Mouse (Mus musculus) liver, postnatal 0 days (tissue): ENCODE data around the gene Ccr3.

ENCODE experiments used
- CTCF ChIP-seq: sonication (generic); IDR thresholded peaks from 2 replicates; pipeline ENCODE4 v1.5.1; 2016; ENCODE audit warnings: antibody characterized with exemption, low read depth
- EP300 ChIP-seq: IDR thresholded peaks from 2 replicates; pipeline ENCODE4 v1.6.1; 2016; ENCODE audit warnings: antibody characterized with exemption, low read depth, mild to moderate bottlenecking

- TF ChIP-seq CTCF (no peak), EP300 (no peak)
Measured at GRCm38 (mm10) chr9:123975630-123976029, 46.1 kb upstream of the Ccr3 start.
